Mouse (Mus musculus) monocyte, adult 5-6 weeks (primary cell): ENCODE results near the gene Glyr1. TPM values are rescaled to one million over a fixed set of nuclear protein-coding genes. Genes with fewer than 3 reads are reported as not detected.

ENCODE experiments used
- ATAC-seq: fragments of 153-309, 156-312 bp; replicated peaks from 2 replicates; pipeline ENCODE4 v1.8.0; 2017; ENCODE audit warnings: mild to moderate bottlenecking; ENCODE audit not compliant: low TSS enrichment, insufficient number of reproducible peaks, severe bottlenecking, poor library complexity, low FRiP score
- total RNA-seq: library from RNA; stranded (forward); fragments of 200-1000, 200-491, 200-594 nt; gene quantifications from 3 replicates; pipeline ENCODE4 v1.2.3, GENCODE M21; 2017

Glyr1 gene
- total RNA-seq, 1 experiment from 2014 or later, result 139 TPM

DNA sequence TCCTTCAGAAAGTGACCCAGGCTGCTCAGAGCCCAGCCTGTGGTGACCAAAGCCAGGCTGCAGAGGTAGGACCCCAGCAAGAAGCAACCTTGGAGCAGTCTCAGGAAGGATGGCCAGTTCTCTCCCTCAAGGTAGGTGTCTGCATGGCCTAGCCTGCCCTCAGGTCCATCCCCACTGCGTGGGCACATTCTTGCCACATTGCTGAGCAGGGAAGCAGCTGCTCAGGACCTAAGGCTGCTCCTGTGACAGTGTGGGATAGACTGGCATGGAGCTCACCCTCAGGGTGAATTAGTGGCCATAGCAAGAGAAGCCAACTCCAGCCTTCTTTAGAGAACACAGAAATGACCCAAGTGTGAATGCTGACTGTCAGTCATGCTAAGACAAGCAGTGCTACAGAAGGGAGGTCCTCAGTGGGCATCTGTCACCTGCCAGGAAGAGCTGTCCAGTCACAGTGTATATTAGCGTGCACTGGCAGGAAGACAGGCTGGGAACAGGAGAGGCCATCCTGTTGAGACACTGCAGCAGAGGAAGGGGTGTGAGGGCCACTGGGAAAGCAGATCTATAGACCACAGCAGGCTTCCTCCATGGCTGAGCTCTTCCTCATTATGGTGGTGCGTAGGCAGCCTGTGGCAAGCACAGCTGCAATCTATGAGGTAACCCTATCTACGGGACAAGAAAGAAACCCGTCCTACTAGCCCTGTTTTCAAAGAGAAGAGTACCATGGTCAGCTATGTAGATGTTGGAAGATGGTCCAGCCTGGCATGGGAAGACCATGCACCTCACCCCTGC is 80.4 kb downstream of the Glyr1 start:
- peak; percentile 67 for ATAC-seq

DNA sequence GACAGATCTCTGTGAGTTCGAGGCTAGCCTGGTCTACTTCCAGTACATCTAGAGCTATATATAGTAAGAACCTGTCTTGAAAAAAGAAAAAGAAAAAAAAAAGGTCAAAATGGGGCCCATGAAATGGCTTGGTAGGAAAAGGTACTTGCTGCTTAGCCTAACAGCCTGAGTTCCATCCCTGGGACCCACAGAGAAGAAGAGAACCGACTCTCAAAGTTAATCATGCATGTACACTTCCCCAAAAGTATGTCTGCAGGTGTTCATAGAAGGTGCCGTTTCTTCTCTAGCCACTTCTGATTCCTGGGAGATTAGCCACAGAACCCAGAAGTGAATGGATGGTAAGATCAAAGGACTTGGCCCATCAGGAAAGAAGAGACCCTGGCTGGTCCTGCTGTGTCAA is 81.2 kb downstream of the Glyr1 start:
- no peak for ATAC-seq

GRCm38 (mm10) chr16:4965392-4966129 is 84.1 kb downstream of the Glyr1 start:
- ATAC-seq, result no peak

- no peak for ATAC-seq
Observed at GRCm38 (mm10) chr16:4964731-4965391, 84.8 kb downstream of the Glyr1 start.

Other genes with a start within 250 kb of the Glyr1 start
- 1.3 TPM in 1 of 3 replicates, not detected in the others for gene 4930562C15Rik, start 214.4 kb downstream of the Glyr1 start, total RNA-seq
- gene Ubald1, start 169.5 kb downstream of the Glyr1 start, total RNA-seq, result 11.3 to 32.6 TPM (median 13.8 TPM) in 3 replicates
- gene Mgrn1, start 163.6 kb downstream of the Glyr1 start, total RNA-seq, result 29.3 to 42.2 TPM (median 41.6 TPM) in 3 replicates
- gene Nudt16l1, start 111.1 kb downstream of the Glyr1 start, total RNA-seq, result 12.0 to 18.7 TPM (median 17.1 TPM) in 3 replicates
- gene Anks3, start 85.7 kb downstream of the Glyr1 start, total RNA-seq, result 54.3 to 76.7 TPM (median 64.0 TPM) in 3 replicates
- gene Sept12, start 52.0 kb downstream of the Glyr1 start, total RNA-seq, result not detected in 3 replicates
- gene Smim22, start 42.6 kb downstream of the Glyr1 start, total RNA-seq, result not detected in 3 replicates
- gene Rogdi, start 36.3 kb downstream of the Glyr1 start, total RNA-seq, result 16.4 to 45.3 TPM (median 35.2 TPM) in 3 replicates
- 55.2 to 74.4 TPM (median 61.2 TPM) in 3 replicates for gene Ubn1, start 194 bp upstream of the Glyr1 start, total RNA-seq
- 0.29 to 0.78 TPM (median 0.53 TPM) in 3 replicates for gene Ppl, start 82.6 kb upstream of the Glyr1 start, total RNA-seq
- 0.19 TPM in 1 of 3 replicates, not detected in the others for gene Sec14l5, start 97.2 kb upstream of the Glyr1 start, total RNA-seq
- 66.9 to 77.6 TPM (median 67.0 TPM) in 3 replicates for gene Nagpa, start 154.1 kb upstream of the Glyr1 start, total RNA-seq
- not detected in 3 replicates for gene AU021092, start 172.4 kb upstream of the Glyr1 start, total RNA-seq
- 22.9 to 28.0 TPM (median 23.8 TPM) in 3 replicates for gene Alg1, start 183.8 kb upstream of the Glyr1 start, total RNA-seq
- gene Eef2kmt, start 206.1 kb upstream of the Glyr1 start, total RNA-seq, result 3.8 to 19.9 TPM (median 13.2 TPM) in 3 replicates